Mouse (Mus musculus) hindbrain, embryonic 10.5 days (tissue): ENCODE data around the gene Vangl2. TPM values are rescaled to one million over a fixed set of nuclear protein-coding genes. Genes with fewer than 3 reads are reported as not detected.

Source experiments
- DNase-seq: peaks from one replicate; pipeline ENCODE4 v3.0.0-alpha.2; 2017; ENCODE audit warnings: low spot score
- H3K27ac ChIP-seq: fragments of 300-500 bp; sonication (generic); 2 replicates; pipeline ENCODE4 v1.5.1; 2016; ENCODE audit warnings: mild to moderate bottlenecking, moderate library complexity
- H3K27me3 ChIP-seq: fragments of 300-500 bp; sonication (generic); 2 replicates; pipeline ENCODE4 v1.6.1; 2016; ENCODE audit warnings: mild to moderate bottlenecking; ENCODE audit not compliant: poor library complexity, insufficient read depth, severe bottlenecking
- H3K36me3 ChIP-seq: fragments of 300-500 bp; sonication (generic); 2 replicates; pipeline ENCODE4 v1.6.1; 2016; ENCODE audit warnings: mild to moderate bottlenecking, moderate library complexity
- H3K4me1 ChIP-seq: fragments of 300-500 bp; sonication (generic); replicated peaks from 2 replicates; pipeline ENCODE4 v1.6.1; 2016; ENCODE audit warnings: mild to moderate bottlenecking
- H3K4me3 ChIP-seq: fragments of 300-500 bp; sonication (generic); 2 replicates; pipeline ENCODE4 v1.5.1; 2016; ENCODE audit warnings: mild to moderate bottlenecking, moderate library complexity
- H3K9me3 ChIP-seq: fragments of 300-500 bp; sonication (generic); 2 replicates; pipeline ENCODE4 v1.6.1; 2016; ENCODE audit warnings: mild to moderate bottlenecking, moderate library complexity
- WGBS: fragments of 180-500 bp; shearing (Covaris S2); methylation state at CpG from one replicate; pipeline ENCODE4 v1.1.7; 2016; 5-methylcytosine and 5-hydroxymethylcytosine counted together
- polyA plus RNA-seq: library from polyadenylated mRNA; unstranded; fragments of >200 nt; fragmentation: Nextera tagmentation; extraction: Ambion mirVana; gene quantifications from 2 replicates; pipeline ENCODE4 v1.2.1, GENCODE M21; 2016

Gene Vangl2
- polyA plus RNA-seq, 1 experiment from 2014 or later: 72.6 TPM

DNA sequence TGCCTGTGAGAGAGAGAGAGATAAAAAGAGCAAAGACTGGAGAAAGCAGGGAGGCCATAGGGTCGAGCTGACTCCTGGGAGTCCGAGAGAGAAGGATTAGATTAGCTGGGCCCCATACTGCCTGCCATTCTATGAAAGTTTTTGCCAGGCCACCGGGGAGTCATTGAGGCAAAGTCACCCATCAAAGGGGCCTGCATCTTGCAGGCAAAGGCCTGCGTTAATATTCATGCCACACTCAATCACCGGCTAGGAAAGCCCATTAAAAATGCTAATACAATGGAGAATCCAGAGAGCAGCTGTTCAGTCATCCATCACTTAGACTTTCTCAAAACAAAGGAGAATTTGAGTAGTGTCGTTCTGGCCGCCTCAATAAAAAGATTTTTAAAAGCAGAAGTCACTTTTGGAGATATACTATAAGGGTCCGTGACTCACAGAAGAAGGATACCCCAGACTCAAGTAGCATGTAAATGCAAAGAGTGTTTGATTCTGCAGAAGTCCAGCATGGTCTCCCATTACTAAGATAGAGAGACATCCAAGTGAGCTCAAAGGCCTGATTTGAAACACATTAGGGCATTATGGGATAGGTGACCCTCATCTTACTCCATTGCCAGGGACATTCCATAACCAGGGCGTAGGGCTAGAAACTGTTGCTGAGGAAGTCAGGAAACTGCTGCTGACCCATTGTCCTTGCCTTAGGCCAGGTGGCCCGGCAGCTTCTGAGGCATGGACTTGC, 57.2 kb downstream of the Vangl2 start:
- peak overlapping the region; percentile 71 for H3K27ac ChIP-seq
- 40% methylated on average over 10 of the region's 10 CpGs for WGBS
- DNase-seq: peak; percentile 45

DNA sequence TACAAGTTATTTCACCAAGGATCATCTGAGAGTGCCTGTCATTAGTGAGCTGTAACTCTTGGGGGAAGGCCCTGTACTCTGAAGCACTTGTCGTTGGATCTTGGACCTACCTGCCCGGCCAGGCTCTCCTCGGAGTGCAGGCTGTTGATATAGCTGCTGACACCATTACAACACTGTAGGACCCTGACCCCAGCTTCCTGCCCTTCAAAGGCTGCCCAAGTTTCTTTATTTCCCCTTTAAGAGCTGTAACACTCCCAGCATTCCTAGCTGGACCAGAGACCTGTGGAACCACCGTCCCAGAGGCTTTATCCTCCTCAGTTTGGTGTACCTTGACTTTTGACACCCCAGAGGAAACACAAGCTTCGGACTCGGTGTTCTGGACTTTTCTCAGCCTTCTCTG, 59.0 kb downstream of the Vangl2 start:
- peaks cover 13% of the 10 kb centered on the region for H3K4me1 ChIP-seq
- H3K27ac ChIP-seq: peak overlapping the region; percentile 71
- DNase-seq: no peak
- H3K27me3 ChIP-seq: no peaks in the 10 kb centered on the region
- no peaks in the 10 kb centered on the region for H3K36me3 ChIP-seq
- WGBS: 89% methylated on average over 6 of the region's 6 CpGs
- no peaks in the 10 kb centered on the region for H3K9me3 ChIP-seq
- no peak overlapping the region for H3K4me3 ChIP-seq

More for the DNA sequence above, 57.2 kb downstream of the Vangl2 start:
- Histone ChIP-seq H3K4me1 (peaks cover 13% of the 10 kb centered on the region), H3K9me3 (no peaks in the 10 kb centered on the region), H3K27me3 (no peaks in the 10 kb centered on the region), H3K4me3 (no peak overlapping the region), H3K36me3 (no peaks in the 10 kb centered on the region)

DNA sequence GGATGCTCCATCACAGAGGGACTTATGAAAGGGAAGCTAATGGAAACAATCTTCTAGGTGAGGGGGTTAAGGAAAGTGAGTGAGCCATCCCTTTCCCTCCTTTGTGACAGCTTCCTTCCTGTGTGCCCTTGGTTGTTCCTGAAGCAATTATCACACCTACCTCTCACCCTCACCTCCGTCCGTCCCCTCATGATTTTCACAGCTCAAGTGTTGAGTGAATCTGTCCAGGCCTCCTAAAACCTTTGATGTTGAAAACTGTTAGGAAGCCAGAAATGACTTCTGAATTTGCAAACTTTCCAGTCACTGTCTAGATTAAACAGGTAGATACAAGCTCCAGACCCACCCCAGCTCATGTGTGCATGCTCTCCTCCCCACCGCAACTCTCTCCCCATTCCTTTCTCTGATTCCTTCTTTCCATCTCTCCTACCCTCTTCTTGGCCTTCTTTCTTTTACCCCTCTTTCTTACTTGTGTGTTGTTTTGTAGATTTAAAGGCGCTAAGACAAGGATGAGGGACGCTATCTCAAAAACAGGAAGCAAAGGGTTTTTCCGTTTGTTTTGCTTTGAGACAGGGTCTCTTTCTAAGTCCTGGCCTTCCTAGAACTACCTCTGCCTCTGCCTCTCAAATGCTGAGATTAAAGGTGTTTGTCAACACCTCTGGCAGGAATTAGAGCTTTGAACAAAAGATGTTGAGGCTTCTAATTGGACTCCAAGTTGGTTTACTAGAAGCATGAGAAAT, 62.0 kb downstream of the Vangl2 start:
- 89% methylated on average over 6 of the region's 6 CpGs for WGBS
- Histone ChIP-seq H3K4me3 (no peak overlapping the region), H3K9me3 (no peaks in the 10 kb centered on the region), H3K36me3 (no peaks in the 10 kb centered on the region), H3K27me3 (no peaks in the 10 kb centered on the region), H3K4me1 (peaks cover 11% of the 10 kb centered on the region), H3K27ac (no peak overlapping the region)
- DNase-seq: no peak

DNA sequence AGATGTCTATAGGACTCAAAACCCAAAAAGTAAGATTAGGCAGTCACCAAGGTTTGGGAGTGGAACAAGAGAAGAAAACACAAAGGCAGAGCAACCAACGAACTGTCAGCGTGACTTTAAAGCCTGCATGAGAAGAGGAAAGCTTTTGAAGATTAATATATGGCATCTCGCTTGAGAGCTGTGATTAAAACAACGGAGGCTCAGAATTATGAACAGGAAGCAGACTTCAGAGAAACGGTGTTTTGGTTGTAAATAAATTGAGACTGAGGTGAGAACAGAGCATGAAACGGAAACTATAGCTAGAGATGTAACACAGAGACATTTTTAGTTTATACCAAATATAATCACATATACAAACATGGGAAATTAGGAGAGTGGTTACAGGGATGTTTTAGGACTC, 64.6 kb downstream of the Vangl2 start:
- H3K4me1 ChIP-seq: no peaks in the 10 kb centered on the region
- no peaks in the 10 kb centered on the region for H3K36me3 ChIP-seq
- H3K9me3 ChIP-seq: no peaks in the 10 kb centered on the region
- WGBS: 90% methylated on average over 6 of the region's 6 CpGs
- no peaks in the 10 kb centered on the region for H3K27me3 ChIP-seq
- no peak overlapping the region for H3K4me3 ChIP-seq
- no peak for DNase-seq
- H3K27ac ChIP-seq: no peak overlapping the region

DNA sequence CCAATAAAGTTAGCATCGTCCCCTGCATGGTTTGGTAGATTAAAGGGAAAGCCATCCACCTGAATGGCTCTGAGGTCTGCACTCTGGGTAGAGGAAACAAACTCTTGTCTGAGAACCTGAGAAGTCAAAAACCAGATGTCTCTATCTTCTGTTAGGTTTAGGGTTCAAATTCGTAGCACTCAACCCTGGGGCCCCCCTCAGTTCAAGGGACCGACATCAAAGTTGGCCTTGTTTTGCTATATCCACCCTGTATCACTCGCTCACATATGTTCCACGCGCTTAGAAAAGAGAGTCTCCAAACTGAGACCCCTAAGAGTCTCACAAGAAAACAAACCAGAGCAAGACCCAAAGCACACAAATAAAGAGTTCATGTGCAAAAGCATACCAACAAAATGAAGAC, 66.5 kb downstream of the Vangl2 start:
- H3K27ac ChIP-seq: no peak overlapping the region
- no peak overlapping the region for H3K4me3 ChIP-seq
- no peaks in the 10 kb centered on the region for H3K27me3 ChIP-seq
- no peaks in the 10 kb centered on the region for H3K4me1 ChIP-seq
- WGBS: 91% methylated on average over 6 of the region's 6 CpGs
- no peak for DNase-seq
- H3K9me3 ChIP-seq: no peaks in the 10 kb centered on the region
- H3K36me3 ChIP-seq: no peaks in the 10 kb centered on the region

DNA sequence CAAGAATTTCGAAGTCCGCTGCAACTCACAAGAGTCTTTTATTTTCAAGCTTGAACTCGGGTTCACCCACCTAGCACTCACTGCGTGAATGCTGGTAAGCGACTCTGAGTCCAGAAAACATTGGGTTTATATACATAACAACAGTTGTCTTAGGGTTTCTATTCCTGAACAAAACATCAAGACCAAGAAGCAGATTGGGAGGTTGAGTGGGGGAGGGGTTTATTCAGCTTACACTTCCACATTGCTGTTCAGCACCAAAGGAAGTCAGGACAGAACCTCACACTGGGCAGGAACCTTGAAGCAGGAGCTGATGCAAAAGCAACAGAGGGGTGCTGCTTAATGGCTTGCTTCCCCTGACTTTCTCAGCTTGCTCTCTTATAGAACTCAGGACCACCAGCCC, 67.5 kb downstream of the Vangl2 start:
- no peaks in the 10 kb centered on the region for H3K36me3 ChIP-seq
- no peak for DNase-seq
- no peaks in the 10 kb centered on the region for H3K27me3 ChIP-seq
- WGBS: 89% methylated on average over 5 of the region's 5 CpGs
- no peaks in the 10 kb centered on the region for H3K9me3 ChIP-seq
- no peak overlapping the region for H3K4me3 ChIP-seq
- no peaks in the 10 kb centered on the region for H3K4me1 ChIP-seq
- no peak overlapping the region for H3K27ac ChIP-seq

DNA sequence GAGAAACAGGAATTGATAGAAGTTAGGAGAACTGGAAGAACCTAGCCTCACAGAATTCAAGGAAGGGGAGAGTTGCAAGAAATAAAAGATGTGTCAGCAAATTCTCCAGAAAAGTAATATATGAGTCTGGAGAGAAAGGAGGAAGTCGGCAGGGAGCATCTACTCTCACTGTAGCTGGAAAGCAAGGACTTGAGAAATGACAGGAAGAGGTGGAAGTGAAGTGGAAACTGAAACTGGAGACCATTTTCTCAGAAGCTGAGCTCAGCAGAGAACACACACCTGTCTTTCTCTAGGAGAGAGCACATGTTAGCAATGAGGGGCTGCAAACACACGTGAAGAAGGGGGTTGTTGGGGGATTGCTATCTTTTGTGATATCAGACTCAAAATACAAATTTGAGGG, 70.8 kb downstream of the Vangl2 start:
- no peak for DNase-seq
- no peaks in the 10 kb centered on the region for H3K27me3 ChIP-seq
- 89% methylated on average over 2 of the region's 2 CpGs for WGBS
- no peaks in the 10 kb centered on the region for H3K36me3 ChIP-seq
- no peak overlapping the region for H3K4me3 ChIP-seq
- H3K4me1 ChIP-seq: no peaks in the 10 kb centered on the region
- H3K9me3 ChIP-seq: no peaks in the 10 kb centered on the region
- H3K27ac ChIP-seq: no peak overlapping the region

DNA sequence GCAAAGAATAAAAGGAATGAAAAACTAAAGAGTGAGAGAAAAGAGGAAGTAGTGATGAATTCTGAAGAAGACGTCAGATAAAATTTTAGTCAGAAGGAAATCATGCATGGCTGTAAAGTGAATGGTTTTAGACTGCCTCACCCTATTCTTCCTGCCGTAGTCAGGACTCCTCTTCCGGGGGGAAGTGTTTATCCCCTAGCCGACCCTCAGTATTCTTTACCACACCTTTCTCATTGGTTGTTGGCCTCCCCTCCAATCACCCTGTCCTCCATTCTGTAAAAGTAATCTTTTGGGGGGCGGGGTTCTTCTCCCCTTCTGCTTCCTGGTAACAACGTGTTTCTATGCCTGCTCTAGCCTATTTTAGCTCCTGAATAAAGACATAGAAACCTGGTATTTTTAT, 73.2 kb downstream of the Vangl2 start:
- H3K4me1 ChIP-seq: no peaks in the 10 kb centered on the region
- H3K27ac ChIP-seq: no peak overlapping the region
- 78% methylated on average over 6 of the region's 6 CpGs for WGBS

More for the DNA sequence above, 73.2 kb downstream of the Vangl2 start:
- Histone ChIP-seq H3K27me3 (no peaks in the 10 kb centered on the region), H3K9me3 (0 out of 2 replicates have a peak, but pooled peaks cover 3% of the 10 kb centered on the region), H3K36me3 (no peaks in the 10 kb centered on the region), H3K4me3 (no peak overlapping the region)
- no peak for DNase-seq

Other genes starting within 250 kb of the Vangl2 start
- gene Cd84, start 188.7 kb downstream of the Vangl2 start, polyA plus RNA-seq: 0.50 and 0.56 TPM in 2 replicates
- not detected in 2 replicates for gene Gm10521, start 132.8 kb downstream of the Vangl2 start, polyA plus RNA-seq
- 0.06 TPM in 1 of 2 replicates, not detected in the other for gene Slamf6, start 110.9 kb downstream of the Vangl2 start, polyA plus RNA-seq
- gene Nhlh1, start 29.1 kb upstream of the Vangl2 start, polyA plus RNA-seq: 9.9 and 16.3 TPM in 2 replicates
- 173 and 187 TPM in 2 replicates for gene Copa, start 54.1 kb upstream of the Vangl2 start, polyA plus RNA-seq
- 112 and 127 TPM in 2 replicates for gene Ncstn, start 54.4 kb upstream of the Vangl2 start, polyA plus RNA-seq
- 183 and 210 TPM in 2 replicates for gene Pex19, start 98.3 kb upstream of the Vangl2 start, polyA plus RNA-seq
- 120 and 125 TPM in 2 replicates for gene Dcaf8, start 119.6 kb upstream of the Vangl2 start, polyA plus RNA-seq
- 295 and 370 TPM in 2 replicates for gene Pea15a, start 178.4 kb upstream of the Vangl2 start, polyA plus RNA-seq
- gene Casq1, start 191.4 kb upstream of the Vangl2 start, polyA plus RNA-seq: 1.3 and 2.0 TPM in 2 replicates
- not detected in 2 replicates for gene Atp1a4, start 230.0 kb upstream of the Vangl2 start, polyA plus RNA-seq
- 63.5 and 142 TPM in 2 replicates for gene Igsf8, start 233.2 kb upstream of the Vangl2 start, polyA plus RNA-seq